Comparison of ENCODE assay signal across 10 mouse cellular contexts in genomic region chr10:126082576-126082975, GRCm38 (mm10).
DNase-seq lines count a peak whose midpoint lies in the region; ATAC-seq lines count a peak whose summit lies in the region.
"Had no signal": no experiment of that assay in that cellular context is flagged by ENCODE, and none has a peak within 500 bp of the region (broad histone marks: within the 10 kb centered on the region; RNA-seq: fewer than 3 reads in every experiment).

No protein-coding gene starts in this region.

- 60% methylated on average over 11 of the region's 11 CpGs for WGBS in limb, embryonic 13.5 days
- WGBS in limb, embryonic 10.5 days = 81% methylated on average over 11 of the region's 11 CpGs
- 64% methylated on average over 11 of the region's 11 CpGs for WGBS in embryonic facial prominence, embryonic 11.5 days
- 22% methylated on average over 11 of the region's 11 CpGs for WGBS in neural tube, embryonic 15.5 days

- peaks cover 6% of the 10 kb centered on the region; the same call in 1 of the 2 replicates for H3K9me3 ChIP-seq in limb, embryonic 13.5 days
- no peaks in the 10 kb centered on the region for H3K9me3 ChIP-seq in limb, embryonic 10.5 days (replicated peaks)
- no peaks in the 10 kb centered on the region for H3K9me3 ChIP-seq in embryonic facial prominence, embryonic 11.5 days (replicated peaks; ENCODE audit: control insufficient read depth, low read length)
- no peaks in the 10 kb centered on the region for H3K9me3 ChIP-seq in neural tube, embryonic 15.5 days (replicated peaks)
- H3K9me3 ChIP-seq: limb, embryonic 15.5 days; midbrain, embryonic 12.5 days had no signal

- intact Hi-C loops in gastrocnemius, postnatal 14 days (cut with DNase I; ENCODE audit: low total_unique reads) = no loop called here

- no peak overlapping the region; the same call in 1 of the 2 replicates for H3K27ac ChIP-seq in limb, embryonic 13.5 days
- H3K27ac ChIP-seq in limb, embryonic 10.5 days = no peak overlapping the region
- H3K27ac ChIP-seq in embryonic facial prominence, embryonic 11.5 days (replicated peaks; ENCODE audit: low read depth, low read length) = no peak overlapping the region
- H3K27ac ChIP-seq in neural tube, embryonic 15.5 days (replicated peaks) = no peak overlapping the region
- H3K27ac ChIP-seq: limb, embryonic 15.5 days; midbrain, embryonic 12.5 days had no signal

- 0 out of 2 replicates have a peak overlapping the region, but pooled peaks have one; percentile 14 for H3K4me2 ChIP-seq in limb, embryonic 13.5 days (replicated peaks)
- H3K4me2 ChIP-seq in embryonic facial prominence, embryonic 11.5 days (ENCODE audit: low read depth, low read length) = no peak overlapping the region
- peak overlapping the region; percentile 33 for H3K4me2 ChIP-seq in neural tube, embryonic 15.5 days
- H3K4me2 ChIP-seq: limb, embryonic 15.5 days; midbrain, embryonic 12.5 days had no signal

- no peak overlapping the region for H3K4me3 ChIP-seq in limb, embryonic 13.5 days
- no peak overlapping the region for H3K4me3 ChIP-seq in limb, embryonic 10.5 days
- no peak overlapping the region for H3K4me3 ChIP-seq in embryonic facial prominence, embryonic 11.5 days (ENCODE audit: low read depth, low read length)
- H3K4me3 ChIP-seq in neural tube, embryonic 15.5 days (replicated peaks) = no peak overlapping the region
- H3K4me3 ChIP-seq: limb, embryonic 15.5 days; midbrain, embryonic 12.5 days had no signal

- DNase-seq in gastrocnemius, postnatal 14 days = peak; percentile 7
- DNase-seq in gastrocnemius, adult 8-10 months (ENCODE audit: low spot score in 2 of 2) = no peak
- no peak for DNase-seq in limb, embryonic 10.5 days (ENCODE audit: low spot score)
- peak; percentile 38 for DNase-seq in embryonic facial prominence, embryonic 11.5 days (ENCODE audit: low spot score)
- DNase-seq in gastrocnemius, postnatal 10 days = no peak
- DNase-seq in frontal cortex, postnatal 25 days (ENCODE audit: low spot score in 2 of 2) = no peak

- ATAC-seq in limb, embryonic 13.5 days (ENCODE audit: low FRiP score, low read depth) = no peak
- no peak for ATAC-seq in embryonic facial prominence, embryonic 11.5 days (replicated peaks; ENCODE audit: insufficient number of reproducible peaks, low FRiP score, low TSS enrichment, low read depth)
- no peak for ATAC-seq in neural tube, embryonic 15.5 days (ENCODE audit: low FRiP score)

- H3K9ac ChIP-seq in limb, embryonic 13.5 days = no peak overlapping the region
- no peak overlapping the region for H3K9ac ChIP-seq in embryonic facial prominence, embryonic 11.5 days (replicated peaks; ENCODE audit: low read length)
- H3K9ac ChIP-seq in neural tube, embryonic 15.5 days (replicated peaks) = no peak overlapping the region
- H3K9ac ChIP-seq: limb, embryonic 15.5 days; midbrain, embryonic 12.5 days had no signal

- H3K4me1 ChIP-seq in limb, embryonic 13.5 days = 0 out of 2 replicates have a peak, but pooled peaks cover 3% of the 10 kb centered on the region
- no peaks in the 10 kb centered on the region for H3K4me1 ChIP-seq in limb, embryonic 10.5 days
- H3K4me1 ChIP-seq in embryonic facial prominence, embryonic 11.5 days (ENCODE audit: control insufficient read depth, insufficient read depth, low read length) = no peaks in the 10 kb centered on the region
- no peaks in the 10 kb centered on the region for H3K4me1 ChIP-seq in neural tube, embryonic 15.5 days
- H3K4me1 ChIP-seq: limb, embryonic 15.5 days; midbrain, embryonic 12.5 days had no signal

- H3K27me3 ChIP-seq in limb, embryonic 13.5 days = no peaks in the 10 kb centered on the region
- H3K27me3 ChIP-seq in limb, embryonic 10.5 days (ENCODE audit: low read depth, poor library complexity, severe bottlenecking) = no peaks in the 10 kb centered on the region
- H3K27me3 ChIP-seq in embryonic facial prominence, embryonic 11.5 days (ENCODE audit: control insufficient read depth, insufficient read depth, low read length) = no peaks in the 10 kb centered on the region
- no peaks in the 10 kb centered on the region for H3K27me3 ChIP-seq in neural tube, embryonic 15.5 days (replicated peaks)
- H3K27me3 ChIP-seq: limb, embryonic 15.5 days; midbrain, embryonic 12.5 days had no signal

- no peaks in the 10 kb centered on the region for H3K36me3 ChIP-seq in limb, embryonic 13.5 days
- H3K36me3 ChIP-seq in limb, embryonic 10.5 days = no peaks in the 10 kb centered on the region
- H3K36me3 ChIP-seq in embryonic facial prominence, embryonic 11.5 days (replicated peaks; ENCODE audit: control insufficient read depth, insufficient read depth, low read depth, low read length) = no peaks in the 10 kb centered on the region
- no peaks in the 10 kb centered on the region for H3K36me3 ChIP-seq in neural tube, embryonic 15.5 days
- H3K36me3 ChIP-seq: limb, embryonic 15.5 days; midbrain, embryonic 12.5 days had no signal

Comparison
In these comparisons a context has a peak if more than half of its experiments do, and no peak if none do; other contexts are left out.
1. DNase-seq: peak in gastrocnemius, postnatal 14 days (single experiment) and embryonic facial prominence, embryonic 11.5 days (single experiment); none in gastrocnemius, adult 8-10 months (0 of 2), limb, embryonic 10.5 days (single experiment), gastrocnemius, postnatal 10 days (single experiment) and frontal cortex, postnatal 25 days (0 of 2).